Mouse (Mus musculus): ENCODE measurements at regions not wholly inside any gene's neighbourhood (a gene's known extent, or its start where the extent isn't known, plus 50 kb on each side); places are given as distances from the start of the nearest gene placed in this dataset.

- TF ChIP-seq CTCF (IDR thresholded peaks at IDR 0.05; ENCODE audit: control insufficient read depth, insufficient read depth, insufficient replicate concordance, low read depth, low read length) (no peak), POLR2A (IDR thresholded peaks at IDR 0.05; ENCODE audit: control insufficient read depth, low read depth, low read length) (no peak)
Measured at GRCm38 (mm10) chr15:56425986-56426385, 1051.4 kb downstream of the Slc22a22 start.

Measured in testis, adult 2 months (tissue).